Mouse (Mus musculus): ENCODE data around the gene Rxra. TPM values are rescaled to one million over a fixed set of nuclear protein-coding genes. Genes with fewer than 3 reads are reported as not detected.

Rxra gene
- total and polyA plus RNA-seq, 3 experiments = 2.1 to 5.5 (median 2.4) TPM

DNA sequence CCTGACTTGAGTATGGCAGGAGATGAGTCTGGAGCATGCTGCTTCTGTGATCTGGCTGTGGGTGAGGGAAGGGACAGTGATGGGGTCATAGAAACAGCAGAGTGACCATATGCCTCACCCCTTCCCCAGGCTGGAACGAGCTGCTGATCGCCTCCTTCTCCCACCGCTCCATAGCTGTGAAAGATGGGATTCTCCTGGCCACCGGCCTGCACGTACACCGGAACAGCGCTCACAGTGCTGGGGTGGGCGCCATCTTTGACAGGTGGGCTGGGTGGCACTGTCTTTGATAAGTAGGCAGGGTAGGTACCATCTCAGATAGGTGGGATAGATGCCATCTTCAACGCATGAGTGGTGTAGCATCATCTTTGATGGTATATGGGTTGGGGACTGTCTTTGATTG lies 77.9 kb downstream of the Rxra start:
- DNase-seq (ENCODE audit: extremely low read depth) = no peak
- H3K9me3 ChIP-seq (replicated peaks; ENCODE audit: low read length) = no peaks in the 10 kb centered on the region
- H3K36me3 ChIP-seq (replicated peaks in 1 of 2; ENCODE audit: control insufficient read depth in 1 of 2, insufficient read depth in 1 of 2, low read length in 1 of 2) = peaks cover 0 to 48% of the 10 kb centered on the region in 2 experiments
- no peaks in the 10 kb centered on the region for H3K79me2 ChIP-seq (replicated peaks; ENCODE audit: control insufficient read depth, extremely low read depth, insufficient read depth, poor library complexity, severe bottlenecking)
- H3K4me2 ChIP-seq (ENCODE audit: insufficient read depth, low read depth, poor library complexity, severe bottlenecking) = no peak overlapping the region
- H3K4me3 ChIP-seq (replicated peaks in 1 of 3; ENCODE audit: low read depth in 2 of 3, low read length in 2 of 3, poor library complexity in 1 of 3) = no peak overlapping the region
- in situ Hi-C loops (cut with MboI; ENCODE audit: low pct_ligation_motif_present, low pct_unique_long_range_greater_than_20kb, low sequenced_read_pairs) = loop anchor here (5.0 kb wide), 1 partner anchor 202 kb away; no protein-coding TSS in a partner anchor
- TF ChIP-seq NRF1 (IDR thresholded peaks at IDR 0.05; ENCODE audit: low read depth, low read length) (no peak), MEF2A (IDR thresholded peaks at IDR 0.05; ENCODE audit: borderline replicate concordance, low read depth, low read length) (no peak), POLR2AphosphoS2 (IDR thresholded peaks at IDR 0.05; ENCODE audit: low read depth, low read length) (no peak), ZMIZ1 (IDR thresholded peaks at IDR 0.05; ENCODE audit: low read depth, low read length) (no peak), MAZ (IDR thresholded peaks at IDR 0.05; ENCODE audit: low read depth, low read length) (no peak), RAD21 (IDR thresholded peaks at IDR 0.05; ENCODE audit: low read depth, low read length) (no peak), CHD1 (IDR thresholded peaks at IDR 0.05; ENCODE audit: low read depth, low read length) (no peak), ZC3H11A (IDR thresholded peaks at IDR 0.05; ENCODE audit: low read depth, low read length) (no peak), CHD2 (IDR thresholded peaks at IDR 0.05; ENCODE audit: low read length) (no peak), MXI1 (IDR thresholded peaks at IDR 0.05; ENCODE audit: low read depth, low read length) (no peak), MYC (IDR thresholded peaks at IDR 0.05; ENCODE audit: low read depth, low read length) (no peak), E2F4 (IDR thresholded peaks at IDR 0.05; ENCODE audit: insufficient replicate concordance, low read depth, low read length) (no peak), RCOR1 (conservative IDR thresholded peaks at IDR 0.05; ENCODE audit: low read depth, low read length) (no peak), SMC3 (IDR thresholded peaks at IDR 0.05; ENCODE audit: low read depth, low read length) (no peak), JUND (conservative IDR thresholded peaks at IDR 0.05; ENCODE audit: low read depth, low read length) (no peak), MAFK (IDR thresholded peaks at IDR 0.05; ENCODE audit: insufficient replicate concordance, low read length) (no peak), EP300 (IDR thresholded peaks at IDR 0.05; ENCODE audit: low read length) (no peak)
- no peak overlapping the region for H3K27ac ChIP-seq (ENCODE audit: insufficient read depth, low read depth)
- H3K27me3 ChIP-seq (replicated peaks) = no peaks in the 10 kb centered on the region
- no peak overlapping the region for H3K9ac ChIP-seq (ENCODE audit: insufficient read depth, low read depth)
- dilution Hi-C loops (cut with MboI; ENCODE audit: extremely low pct_ligation_motif_present, extremely low pct_unique_long_range_greater_than_20kb, low sequenced_read_pairs) = no loop called here
- H3K4me1 ChIP-seq (ENCODE audit: control insufficient read depth in 1 of 2, insufficient read depth in 2 of 2) = peaks cover 0 to 20% of the 10 kb centered on the region in 2 experiments; a peak in 2 of 4 replicates

DNA sequence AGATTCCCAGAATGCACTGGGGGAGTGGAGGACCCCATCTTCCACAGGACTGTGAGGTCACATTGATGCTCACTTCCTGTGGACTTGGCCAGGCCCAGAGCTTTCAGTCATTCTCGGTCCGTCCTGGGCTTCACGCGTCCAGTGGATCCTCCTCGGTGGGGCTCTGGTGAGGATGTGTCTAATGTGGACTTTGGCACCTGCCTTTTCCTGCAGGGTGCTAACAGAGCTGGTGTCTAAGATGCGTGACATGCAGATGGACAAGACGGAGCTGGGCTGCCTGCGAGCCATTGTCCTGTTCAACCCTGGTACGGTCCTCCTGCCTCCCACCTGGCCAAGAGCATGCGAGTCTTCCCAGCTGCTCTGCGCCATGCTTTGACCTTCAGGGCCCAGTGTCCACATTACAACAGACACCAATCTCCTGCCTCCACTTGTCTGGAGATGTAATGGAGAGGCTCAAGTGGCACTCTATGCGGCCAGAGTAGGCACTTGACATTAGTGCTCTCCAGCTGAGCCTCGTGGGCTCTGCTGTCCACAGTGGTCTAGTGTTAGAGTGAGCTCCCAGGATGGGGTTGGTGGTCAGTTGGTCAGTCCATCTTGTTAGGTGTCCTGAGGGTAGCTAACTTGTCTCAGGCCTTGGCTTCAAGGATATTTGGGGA lies 79.9 kb downstream of the Rxra start:
- Histone ChIP-seq H3K36me3 (replicated peaks in 1 of 2; ENCODE audit: control insufficient read depth in 1 of 2, insufficient read depth in 1 of 2, low read length in 1 of 2) (peaks cover 0 to 44% of the 10 kb centered on the region in 2 experiments), H3K9ac (ENCODE audit: insufficient read depth, low read depth) (no peak overlapping the region), H3K27ac (ENCODE audit: insufficient read depth, low read depth) (no peak overlapping the region), H3K4me3 (replicated peaks in 1 of 3; ENCODE audit: low read depth in 2 of 3, low read length in 2 of 3, poor library complexity in 1 of 3) (no peak overlapping the region), H3K4me2 (ENCODE audit: insufficient read depth, low read depth, poor library complexity, severe bottlenecking) (no peak overlapping the region), H3K9me3 (replicated peaks; ENCODE audit: low read length) (no peaks in the 10 kb centered on the region), H3K79me2 (replicated peaks; ENCODE audit: control insufficient read depth, extremely low read depth, insufficient read depth, poor library complexity, severe bottlenecking) (no peaks in the 10 kb centered on the region), H3K4me1 (ENCODE audit: control insufficient read depth in 1 of 2, insufficient read depth in 2 of 2) (peaks cover 0 to 18% of the 10 kb centered on the region in 2 experiments; a peak in 2 of 4 replicates), H3K27me3 (replicated peaks) (no peaks in the 10 kb centered on the region)
- DNase-seq (ENCODE audit: extremely low read depth) = no peak
- TF ChIP-seq POLR2AphosphoS2 (IDR thresholded peaks at IDR 0.05; ENCODE audit: low read depth, low read length) = no peak
- in situ Hi-C loops (cut with MboI; ENCODE audit: low pct_ligation_motif_present, low pct_unique_long_range_greater_than_20kb, low sequenced_read_pairs) = no loop called here
- dilution Hi-C loops (cut with MboI; ENCODE audit: extremely low pct_ligation_motif_present, extremely low pct_unique_long_range_greater_than_20kb, low sequenced_read_pairs) = no loop called here

All from CH12.LX (cell line).